Mouse (Mus musculus) cerebellum, postnatal 36 days (tissue): Measurements from ENCODE around the gene Nckap1l.
"Not testable (repeated sequence)": the region's sequence is repeated elsewhere in the genome, so short reads cannot be mapped to it uniquely, and the experiment has no call there.

Experiments
- DNase-seq, 2 experiments: peaks; one replicate each; pipeline ENCODE4 v3.0.0; 2021 to 2022; ENCODE audit warnings: mixed read lengths in 2 of 2

The Nckap1l gene

DNA sequence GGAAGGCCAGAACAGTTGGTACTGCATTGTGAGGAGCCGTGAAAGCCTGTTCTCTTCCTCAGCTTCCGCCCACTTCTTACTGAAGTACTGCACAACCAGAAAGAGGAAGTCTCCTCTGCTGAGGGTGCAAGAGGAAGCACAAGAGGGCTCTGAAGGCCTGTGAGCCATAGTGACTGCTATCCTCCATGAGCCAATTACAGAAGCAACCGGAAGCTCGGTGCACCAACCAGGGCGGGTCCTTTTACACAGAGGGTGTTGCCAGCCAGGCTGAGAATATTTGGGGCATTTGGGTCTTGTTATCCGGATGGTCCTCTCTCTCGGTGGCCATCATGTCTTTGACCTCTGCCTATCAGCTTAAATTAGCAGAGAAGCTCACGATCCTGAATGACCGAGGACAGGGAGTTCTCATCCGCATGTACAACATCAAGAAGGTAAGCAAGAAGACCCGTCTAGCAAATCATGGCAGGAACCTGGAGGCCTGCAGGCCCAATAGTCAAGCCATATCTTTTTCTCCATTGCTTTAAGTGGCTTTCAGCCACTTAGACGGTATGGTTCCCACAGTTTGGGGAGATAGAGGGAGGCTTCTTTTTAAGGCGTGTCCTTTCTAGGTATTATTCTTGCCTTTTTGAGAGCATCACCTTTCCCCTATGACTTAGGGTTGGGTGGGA, at the start of gene Nckap1l:
Gene Nckap1l, plus strand, starts transcription at position 244 of the 668 bp plus-strand sequence.
- DNase-seq: no peak

DNA sequence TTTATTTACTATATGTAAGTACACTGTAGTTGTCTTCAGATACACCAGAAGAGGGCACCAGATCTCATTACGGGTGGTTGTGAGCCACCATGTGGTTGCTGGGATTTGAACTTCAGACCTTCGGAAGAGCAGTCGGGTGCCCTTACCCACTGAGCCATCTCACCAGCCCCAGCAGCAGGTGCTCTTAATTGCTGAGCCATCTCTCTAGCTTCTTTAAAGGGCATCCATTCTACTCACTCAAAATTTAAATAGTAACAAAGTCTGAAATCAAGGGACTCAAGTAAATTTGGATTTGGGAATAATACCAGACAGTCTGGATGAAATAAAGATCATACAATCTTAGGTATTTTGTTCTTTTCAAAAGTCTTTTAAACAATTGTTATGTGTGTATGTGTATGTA, 48.0 kb upstream of the Nckap1l start:
- not testable (repeated sequence) for DNase-seq

DNA sequence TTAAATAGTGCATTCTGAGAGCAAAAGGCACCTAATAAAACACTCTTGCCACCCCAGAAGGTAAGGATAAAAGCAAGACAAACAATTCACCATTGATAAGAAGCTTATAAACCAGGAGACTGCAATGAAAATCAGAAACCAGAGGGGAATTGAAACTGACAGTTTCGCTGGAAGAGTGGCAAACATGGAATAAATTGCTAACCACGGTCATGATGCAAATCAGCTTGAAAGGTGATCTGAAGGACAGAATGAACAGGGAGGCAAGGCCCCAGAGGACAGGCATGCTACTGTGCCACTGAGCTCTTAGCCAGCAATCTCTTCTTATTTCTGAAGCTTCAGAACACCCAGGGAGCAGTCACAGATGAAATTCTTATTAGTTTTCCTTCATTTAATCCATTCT, 26.6 kb upstream of the Nckap1l start:
- DNase-seq: no peak

DNA sequence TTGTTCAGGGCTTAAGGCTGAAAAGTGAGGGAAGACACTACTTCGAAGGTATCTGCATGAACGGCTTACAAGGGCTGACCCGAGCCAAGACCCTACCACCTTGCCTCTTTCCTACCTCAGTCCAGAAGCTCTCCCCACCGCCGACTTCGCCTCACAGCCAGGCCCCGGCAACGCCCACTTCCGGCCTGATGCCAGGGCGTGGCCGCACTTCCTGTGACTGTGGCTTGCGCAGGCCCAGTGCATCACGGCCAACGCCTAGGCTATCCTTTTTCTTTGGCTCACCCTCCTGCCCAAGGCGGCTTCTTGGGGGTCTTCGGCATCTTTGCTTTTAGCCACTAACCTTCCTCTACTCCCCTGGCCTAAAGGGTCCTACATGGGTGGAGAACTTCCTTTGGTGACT, 23.4 kb upstream of the Nckap1l start, which contains the start of gene Gtsf1:
Gene Gtsf1, minus strand, starts transcription at position 230 of the 400 bp plus-strand sequence.
- no peak for DNase-seq

DNA sequence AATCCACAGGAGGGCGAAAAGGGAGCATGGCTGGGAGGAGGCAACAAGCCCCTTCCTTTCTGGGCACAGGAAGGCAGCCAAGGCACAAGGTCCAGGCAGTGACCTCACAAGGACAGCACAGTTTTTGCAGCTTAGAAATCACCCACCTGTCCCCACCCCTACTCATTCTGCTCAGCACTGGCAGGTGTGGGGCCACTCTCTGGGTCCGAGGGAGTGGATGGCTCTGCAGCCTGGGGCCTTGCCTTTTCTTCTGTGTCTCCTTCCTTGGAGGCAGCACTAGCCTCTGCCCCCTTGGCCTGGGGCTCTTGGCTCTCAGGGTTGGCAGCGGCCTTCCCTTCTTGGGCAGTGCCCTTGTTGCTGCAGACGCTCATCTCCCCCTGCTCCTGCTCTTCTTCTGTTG, 7.6 kb upstream of the Nckap1l start:
- not testable (repeated sequence) for DNase-seq

DNA sequence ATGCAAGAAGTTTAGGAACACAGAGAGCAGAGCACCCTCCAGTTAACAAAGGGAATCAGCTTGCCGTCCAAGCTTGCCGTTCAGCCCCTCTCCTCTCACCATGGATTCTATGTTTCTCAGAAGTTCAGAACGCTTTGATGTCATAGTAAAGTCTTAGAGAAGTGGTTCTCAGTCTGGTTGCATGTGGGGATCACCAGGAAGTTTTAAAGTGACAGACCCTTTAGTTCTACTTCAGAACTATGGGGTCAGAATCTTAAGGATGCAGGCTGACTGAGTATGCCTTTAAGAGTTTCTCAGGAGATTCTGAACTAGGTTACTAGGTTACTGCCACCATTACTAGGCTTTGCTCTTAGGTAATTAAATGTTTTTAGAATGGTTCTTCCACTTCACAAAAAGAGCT, 5.2 kb upstream of the Nckap1l start, which contains the start of gene Gtsf2:
Gene Gtsf2, minus strand, starts transcription at position 101 of the 400 bp plus-strand sequence.
- no peak for DNase-seq

DNA sequence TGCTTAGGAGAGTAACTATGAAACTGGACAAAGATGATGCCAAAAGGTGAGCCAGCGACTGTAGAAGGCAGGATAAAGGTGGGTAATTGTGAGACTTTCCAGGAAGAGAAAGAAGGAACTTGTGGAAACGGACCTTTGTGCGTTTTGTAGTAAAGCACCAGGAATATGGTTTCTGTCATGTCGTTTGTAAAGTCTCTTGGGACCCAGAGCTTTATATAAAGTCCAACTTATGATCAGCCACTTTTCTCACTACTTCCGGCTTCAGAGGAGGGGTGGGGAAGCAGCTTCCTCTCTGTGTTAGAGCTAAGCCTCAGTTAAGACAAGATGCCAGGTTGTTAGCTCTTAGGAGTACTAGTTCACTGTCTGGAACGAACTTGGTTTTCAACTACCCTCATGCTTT, 855 bp downstream of the Nckap1l start:
- no peak for DNase-seq

DNA sequence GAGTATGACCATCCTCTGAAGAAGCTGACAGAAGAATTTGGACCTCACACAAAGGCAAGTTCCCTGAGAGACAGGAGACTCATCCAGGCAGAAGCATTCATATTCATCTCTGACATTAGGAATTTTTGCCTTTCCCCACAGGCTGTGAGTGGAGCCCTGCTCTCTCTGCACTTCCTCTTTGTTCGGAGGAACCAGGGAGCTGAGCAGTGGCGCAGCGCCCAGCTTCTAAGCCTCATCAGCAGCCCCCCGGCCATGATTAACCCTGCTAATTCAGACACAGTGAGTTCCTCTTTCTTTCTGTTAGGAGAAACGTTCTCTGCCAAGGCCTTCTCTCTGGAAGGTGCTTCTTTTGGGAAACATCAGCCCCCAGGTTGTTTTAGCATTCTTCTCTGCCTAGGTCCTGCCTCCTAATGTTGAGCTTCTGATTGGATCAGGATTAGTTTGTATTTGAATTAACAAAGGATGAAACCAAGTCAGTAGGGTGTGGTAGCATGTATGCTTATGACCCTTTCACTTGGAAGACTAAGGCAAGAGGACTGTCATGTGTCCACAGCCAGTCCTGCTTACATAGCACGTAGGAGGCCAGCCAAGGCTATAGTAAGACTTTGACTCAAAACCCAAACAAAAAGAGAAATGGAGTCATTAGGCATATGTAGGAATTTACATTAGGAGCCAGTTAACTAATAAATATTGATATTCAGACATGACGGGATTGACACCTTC, 9.1 kb downstream of the Nckap1l start:
- no peak for DNase-seq

DNA sequence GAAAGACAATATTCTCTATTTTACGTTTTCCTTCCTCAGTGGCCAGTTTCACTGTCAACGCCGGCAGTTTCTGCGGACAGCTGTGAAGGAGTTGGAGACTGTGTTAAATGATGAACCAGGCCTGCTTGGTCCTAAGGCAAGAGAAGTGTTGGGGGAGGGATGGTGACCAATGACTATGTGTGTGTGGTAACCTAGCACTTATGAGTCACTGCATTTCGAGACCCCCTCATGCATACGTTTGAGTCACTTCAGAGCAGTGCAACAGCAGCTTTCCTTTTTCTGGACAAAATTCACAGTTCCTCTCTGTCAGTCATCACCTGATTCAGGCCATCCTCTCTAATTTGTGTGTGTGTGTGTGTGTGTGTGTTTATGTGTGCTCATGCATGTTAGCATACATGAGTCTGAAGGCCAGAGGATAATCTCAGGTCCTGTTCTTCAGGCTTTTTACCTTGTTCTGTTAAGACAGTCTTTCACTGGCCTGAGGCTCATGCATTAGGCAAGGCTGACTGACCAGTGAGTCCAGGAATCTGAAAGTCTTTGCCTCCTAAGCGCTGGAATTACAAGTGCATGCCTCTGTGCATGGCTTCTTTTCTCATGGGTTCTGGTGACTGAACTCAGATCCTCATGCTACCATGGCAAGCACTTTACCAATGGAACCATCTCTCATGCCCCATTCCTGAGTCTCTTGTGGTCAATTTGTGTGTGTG, 18.0 kb downstream of the Nckap1l start:
- no peak for DNase-seq

DNA sequence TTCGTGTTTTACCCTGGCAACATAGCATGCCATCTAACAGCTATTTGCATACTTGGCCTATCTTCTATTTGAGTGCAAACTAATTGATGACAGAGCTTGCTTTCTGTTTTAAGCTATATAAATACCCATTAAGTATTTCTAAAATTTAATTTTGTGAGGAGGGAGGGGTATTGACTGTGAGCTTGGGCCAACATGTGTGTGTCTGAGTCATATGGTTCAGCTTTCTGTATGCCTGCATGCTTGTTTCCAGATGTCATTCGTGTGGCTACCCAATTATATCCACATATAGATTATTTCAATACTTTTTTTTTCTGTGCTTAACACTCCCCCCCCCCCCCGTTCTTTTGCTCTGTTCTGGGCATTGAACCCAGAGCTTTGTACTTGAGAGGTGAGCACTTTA, 18.7 kb downstream of the Nckap1l start:
- no peak for DNase-seq

DNA sequence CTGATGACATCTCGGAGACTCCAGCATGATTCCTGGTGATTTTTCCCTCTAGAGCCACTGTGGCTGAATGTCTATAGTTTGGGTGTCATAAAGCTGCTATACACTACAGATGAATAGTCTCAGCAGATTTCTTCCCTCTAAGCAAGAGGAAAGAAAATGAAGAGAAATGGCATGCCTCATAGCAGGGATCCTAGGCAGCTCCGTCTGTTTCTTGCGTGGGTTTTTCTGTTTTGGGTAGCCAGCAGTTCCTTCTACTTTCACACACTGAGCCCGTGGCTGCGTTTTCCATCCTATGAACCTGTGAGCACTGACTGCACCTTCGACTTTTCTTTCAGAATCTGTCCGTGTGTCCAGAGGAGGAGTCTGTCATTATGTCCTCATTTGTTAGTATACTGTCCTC, 19.6 kb downstream of the Nckap1l start:
- no peak for DNase-seq

DNA sequence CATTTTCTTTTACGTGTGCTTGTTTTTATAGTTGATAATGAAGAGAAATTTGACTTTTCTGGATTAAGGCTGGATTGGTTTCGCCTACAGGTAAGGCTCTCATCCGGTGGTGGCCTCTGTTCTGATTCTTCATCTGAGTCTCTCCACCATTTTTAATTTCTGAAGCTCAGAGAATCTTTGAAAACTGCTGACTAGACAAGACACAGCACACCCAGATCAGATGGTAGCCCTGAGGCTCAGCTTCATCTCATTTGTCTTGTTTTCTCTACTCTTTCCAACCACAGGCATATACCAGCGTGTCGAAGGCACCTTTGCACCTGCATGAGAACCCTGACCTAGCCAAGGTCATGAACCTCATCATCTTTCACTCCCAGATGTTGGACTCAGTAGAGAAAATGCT, 20.2 kb downstream of the Nckap1l start:
- no peak for DNase-seq

DNA sequence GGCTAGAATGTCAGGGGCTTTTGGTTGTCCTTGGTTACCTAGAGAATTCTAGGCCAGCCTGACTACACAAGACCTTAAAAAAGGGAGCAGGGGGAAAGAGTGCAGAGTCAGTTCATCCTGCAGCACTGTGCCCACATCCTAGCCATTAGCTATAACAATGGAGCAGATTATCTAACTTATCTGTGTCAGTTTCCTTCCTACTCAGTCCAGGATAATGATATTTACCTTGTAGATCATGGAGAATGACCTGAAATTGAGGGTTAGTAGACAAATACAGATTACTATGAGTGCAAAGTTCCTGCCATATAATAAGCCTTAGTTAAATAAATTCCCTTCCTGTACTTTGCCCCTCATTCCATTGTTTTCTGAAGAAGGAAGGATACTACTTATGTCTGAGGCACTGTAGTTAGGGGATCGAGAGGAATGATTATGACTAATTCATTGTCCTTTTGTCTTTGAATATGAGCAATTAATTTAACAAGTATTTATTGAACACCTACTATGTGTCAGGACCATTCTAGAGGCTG, 25.5 kb downstream of the Nckap1l start:
- no peak for DNase-seq

DNA sequence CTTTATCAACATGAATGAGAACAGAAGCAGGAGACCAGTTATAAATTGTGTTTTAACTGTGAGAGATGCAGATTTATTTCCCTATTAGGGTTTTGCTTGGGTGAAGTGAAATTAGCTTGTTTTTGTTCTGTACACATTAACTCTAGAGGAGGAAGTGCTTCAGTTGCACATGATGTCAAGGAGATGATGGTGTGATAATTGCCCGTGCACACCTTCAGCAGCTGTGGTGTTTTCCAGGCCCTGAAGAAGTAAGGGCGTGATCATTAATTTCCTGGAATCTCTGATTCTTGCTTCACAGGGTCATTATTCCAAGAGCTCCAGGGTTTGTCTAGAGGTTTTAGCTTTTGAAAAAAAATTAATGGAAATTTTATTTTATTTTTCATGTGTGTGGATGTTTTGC, 26.5 kb downstream of the Nckap1l start:
- no peak for DNase-seq

DNA sequence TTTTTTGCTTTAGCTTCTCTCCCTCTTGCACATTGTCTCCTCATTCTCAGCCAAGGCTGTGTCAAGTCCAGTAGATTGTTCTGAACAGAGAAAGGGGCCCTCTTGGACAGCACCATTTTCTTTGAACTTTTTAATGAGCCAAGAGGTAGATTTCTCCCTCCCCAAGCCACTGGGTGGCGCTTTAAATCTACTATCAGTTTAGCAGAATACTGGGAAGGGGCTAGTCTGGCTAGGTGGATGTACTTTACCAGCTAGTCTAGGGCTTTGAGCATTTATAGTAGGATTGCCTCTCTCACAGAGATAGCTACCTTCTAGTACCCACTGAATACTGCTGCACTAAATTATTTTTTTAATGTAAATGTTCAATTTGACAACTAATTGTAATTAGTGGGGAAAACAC, 28.9 kb downstream of the Nckap1l start:
- no peak for DNase-seq

DNA sequence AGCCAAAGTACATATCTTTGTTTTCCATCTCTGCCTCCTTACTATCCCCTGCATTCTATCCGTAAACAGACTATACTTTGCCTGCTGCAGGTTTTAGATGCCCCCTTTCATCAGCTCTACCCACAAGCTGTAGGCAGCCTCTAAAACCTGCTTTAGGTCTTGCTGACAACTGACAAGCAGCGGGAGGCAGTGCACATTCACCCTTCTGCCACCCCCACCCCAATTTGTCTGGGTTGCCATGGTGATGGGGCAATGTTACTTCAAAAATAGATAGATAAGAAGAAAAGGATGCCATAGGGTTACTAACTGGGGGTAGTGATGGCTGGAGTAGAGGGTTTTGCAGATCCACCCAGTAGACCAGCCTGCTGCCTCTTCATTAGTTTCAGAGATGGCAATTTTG, 30.9 kb downstream of the Nckap1l start:
- DNase-seq: no peak

DNA sequence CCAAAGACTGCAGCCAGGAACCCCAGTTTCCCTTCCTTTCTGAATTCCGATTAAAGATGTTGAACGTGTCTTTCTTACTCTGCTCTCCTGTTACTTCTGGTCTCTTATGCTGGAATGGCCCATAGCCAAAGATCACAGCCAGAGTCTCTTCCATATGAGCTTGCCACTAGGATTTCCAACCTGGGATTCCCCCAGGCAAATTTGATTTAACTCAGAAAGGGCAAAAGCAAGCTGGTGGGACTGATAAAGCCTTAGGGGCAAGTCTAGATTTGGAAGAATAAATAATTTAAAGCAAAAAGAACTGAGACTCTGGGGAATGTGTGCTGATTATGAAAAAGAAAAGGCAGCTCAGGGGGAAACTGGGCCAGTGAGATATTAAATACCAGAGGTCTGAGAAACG, 31.5 kb downstream of the Nckap1l start:
- DNase-seq: no peak

DNA sequence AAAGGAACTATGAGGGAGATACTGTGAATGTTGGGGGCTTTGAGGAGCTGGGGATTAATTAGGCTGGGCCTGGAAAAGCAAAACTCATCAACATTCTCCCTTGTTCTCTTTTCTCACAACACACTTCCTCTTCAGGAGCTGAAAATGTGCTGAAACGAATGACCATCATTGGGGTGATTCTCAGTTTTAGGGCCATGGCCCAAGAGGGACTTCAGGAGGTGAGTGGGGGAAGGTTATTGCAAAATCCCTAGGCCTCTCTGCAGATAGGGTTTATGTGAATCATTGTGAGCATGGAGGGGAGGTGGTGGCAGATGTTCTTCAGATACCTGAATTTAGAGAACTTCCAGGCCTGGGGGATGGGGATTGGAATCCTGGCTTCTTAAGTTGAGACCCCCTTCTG, 33.1 kb downstream of the Nckap1l start:
- no peak for DNase-seq

DNA sequence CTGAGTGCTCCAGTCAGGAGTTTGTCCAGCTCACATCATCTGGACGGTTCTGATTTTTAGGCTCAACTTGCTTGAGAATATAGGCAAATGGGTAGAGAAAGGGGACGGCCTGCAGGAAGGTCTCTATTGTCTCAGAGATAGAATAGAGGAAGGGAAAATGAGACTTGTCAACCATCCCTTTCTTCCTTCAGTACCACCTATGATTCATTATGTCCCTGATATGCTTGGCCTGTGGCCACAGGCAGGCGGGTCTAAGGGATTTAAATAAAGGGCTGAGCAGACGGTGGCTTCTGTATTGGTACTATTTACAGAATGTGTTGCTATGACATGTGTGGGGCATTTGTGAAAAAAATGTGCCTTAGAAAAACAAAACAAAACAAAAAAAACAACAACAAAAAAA, 34.7 kb downstream of the Nckap1l start:
- no peak for DNase-seq

DNA sequence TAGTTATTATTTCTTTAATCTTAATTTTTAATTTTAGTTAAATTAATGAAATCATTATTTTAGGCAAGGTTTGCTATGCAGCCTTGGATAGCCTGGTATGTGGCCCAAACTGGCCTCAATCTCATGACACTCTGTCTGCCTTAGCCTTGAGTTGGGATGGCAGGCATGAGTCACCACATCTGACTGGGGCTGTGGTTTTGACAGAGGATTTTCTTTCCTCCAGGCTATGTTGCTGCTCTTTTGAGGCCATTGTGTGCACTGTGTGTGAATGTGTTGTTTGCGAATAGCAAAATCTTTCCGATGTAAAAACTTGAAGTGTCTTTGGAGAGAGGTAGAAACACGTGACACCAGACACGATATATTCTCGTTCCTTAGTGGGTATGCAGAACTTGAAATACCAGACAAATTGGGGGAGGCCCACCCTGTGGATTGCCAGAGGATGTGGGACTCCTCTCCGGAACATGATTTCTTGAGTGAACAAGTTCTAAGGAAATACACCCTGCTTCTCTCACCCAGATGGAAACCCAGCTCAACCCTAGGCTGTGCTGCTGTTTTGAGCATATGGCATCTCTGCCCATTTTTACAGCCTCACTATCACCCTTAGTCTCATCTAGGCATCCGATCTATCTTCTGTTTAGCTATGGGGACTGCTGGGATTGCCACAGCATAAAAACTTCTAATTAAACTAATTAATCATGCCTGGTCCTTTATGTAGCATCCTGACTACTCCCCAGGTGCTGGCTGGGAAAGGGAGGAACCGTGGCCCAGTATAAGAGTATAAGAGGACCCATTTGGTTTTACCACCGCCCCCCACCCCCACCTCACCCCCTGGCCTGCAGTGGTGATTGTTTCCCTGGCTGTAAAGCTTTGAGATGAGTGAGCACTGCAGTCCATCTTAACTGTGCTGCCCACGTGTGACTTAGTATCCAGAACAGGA, 42.9 kb downstream of the Nckap1l start:
- no peak for DNase-seq

DNA sequence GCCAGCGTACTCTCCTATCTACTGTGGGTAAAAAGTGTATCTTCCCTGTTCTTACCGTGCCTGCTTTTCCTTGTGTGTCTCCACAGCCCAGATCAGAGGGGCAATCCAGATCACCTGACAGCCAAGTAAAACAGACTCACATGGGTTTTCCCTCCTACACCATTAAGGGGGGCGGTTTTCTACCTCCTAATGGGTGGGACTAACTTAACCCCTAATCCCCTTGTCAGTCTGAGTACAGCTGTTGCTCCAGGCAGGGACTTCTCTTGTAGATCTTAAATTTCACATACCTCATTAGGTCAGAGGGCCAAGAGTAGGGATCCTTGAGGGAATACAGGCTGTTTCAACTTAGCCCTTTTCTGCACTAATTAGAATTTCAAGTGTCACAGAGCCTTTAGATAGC, 44.6 kb downstream of the Nckap1l start:
- no peak for DNase-seq

DNA sequence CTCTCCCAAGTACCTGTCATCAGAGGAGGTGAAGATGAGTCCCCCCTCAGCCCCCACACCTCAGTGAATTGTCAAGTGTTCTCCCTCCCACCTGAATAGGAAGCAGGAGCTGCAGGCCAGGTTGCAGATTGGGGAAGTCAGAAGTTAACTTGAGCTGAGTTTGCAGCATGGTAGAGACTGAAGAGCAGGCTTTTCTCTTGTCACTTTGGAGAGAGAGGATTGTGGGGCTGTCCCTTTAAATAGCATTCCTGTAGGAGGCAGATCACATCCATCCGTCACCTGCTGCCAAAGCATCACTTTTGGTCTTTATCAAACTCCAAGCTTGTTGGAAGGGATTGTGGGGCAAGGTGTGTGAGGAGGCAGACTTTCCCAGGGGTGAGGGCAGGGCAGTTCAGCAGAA, 47.1 kb downstream of the Nckap1l start:
- DNase-seq: no peak

DNA sequence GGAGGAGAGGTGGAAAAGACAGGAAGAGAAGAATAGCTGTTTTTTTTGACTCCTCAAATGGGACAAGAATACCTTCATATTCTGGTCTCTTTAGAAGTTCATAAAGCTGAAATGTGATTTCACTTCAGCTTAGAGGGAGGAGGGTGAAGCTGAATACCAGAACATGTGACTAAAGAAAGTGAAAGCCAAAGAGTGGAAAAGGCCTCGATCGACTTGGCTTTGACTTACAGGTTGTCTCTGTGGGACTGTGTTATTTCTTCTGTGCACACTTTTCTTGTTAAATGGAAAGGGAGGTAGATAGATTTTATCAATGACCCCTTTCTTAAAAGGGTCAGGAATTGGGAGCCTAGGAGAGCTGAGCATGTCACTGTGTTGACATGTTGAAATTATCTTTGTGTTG, 47.6 kb downstream of the Nckap1l start:
- DNase-seq: no peak
